Mouse (Mus musculus) forelimb bud, embryonic 11.5 days (tissue): Measurements from ENCODE around the gene Map2k4.
A peak's percentile ranks its signal among the peaks of the same experiment; 100 is the strongest.

ENCODE experiments used
- DNase-seq: peaks from one replicate; pipeline ENCODE4 v3.0.0-alpha.2; 2012; ENCODE audit warnings: low read depth, low spot score

The Map2k4 gene

DNA sequence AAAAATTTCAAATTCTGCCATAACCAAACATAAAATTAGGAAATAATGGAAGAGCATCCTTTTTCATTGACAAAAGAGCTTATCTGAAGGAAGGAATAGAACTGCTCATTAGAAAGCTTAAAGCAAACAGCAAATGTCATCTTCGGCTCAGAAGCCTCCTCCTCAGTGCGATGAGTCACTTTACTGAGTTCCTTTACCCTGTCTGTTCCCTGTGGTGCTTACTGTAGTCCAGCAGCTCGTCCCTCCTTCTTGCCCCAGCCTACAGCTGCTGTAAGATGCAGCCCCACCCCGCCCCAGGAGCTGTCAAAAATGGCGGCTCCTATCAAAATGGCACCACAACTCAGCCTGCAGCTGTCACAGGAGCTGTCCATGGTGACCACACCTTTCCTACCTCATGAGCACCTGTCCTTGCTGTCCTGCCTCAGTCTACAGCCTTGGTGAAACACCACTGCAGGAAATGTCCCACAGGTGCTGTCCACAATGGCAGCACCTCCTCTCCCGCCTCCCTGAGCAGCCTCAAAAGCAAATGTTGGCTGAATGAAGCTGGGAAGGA is 75.3 kb downstream of the Map2k4 start:
- no peak for DNase-seq

DNA sequence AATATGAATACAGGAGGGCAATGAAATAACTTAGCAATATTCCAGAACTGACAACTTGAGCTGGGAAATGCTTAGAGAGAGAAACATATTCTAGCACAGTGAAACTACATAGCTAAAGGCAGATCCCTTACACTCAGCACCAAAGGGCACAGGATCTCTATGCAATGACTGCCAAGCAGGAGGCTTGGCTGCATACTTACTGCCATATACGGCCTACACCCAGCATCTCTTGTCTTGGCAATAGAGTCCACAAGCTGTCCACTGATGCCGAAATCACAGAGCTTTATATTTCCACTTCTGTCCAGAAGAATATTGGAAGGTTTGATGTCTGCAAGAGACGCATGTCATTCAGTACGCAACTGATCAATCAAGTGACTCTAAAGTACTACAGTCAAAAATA is 81.3 kb downstream of the Map2k4 start:
- no peak for DNase-seq

DNA sequence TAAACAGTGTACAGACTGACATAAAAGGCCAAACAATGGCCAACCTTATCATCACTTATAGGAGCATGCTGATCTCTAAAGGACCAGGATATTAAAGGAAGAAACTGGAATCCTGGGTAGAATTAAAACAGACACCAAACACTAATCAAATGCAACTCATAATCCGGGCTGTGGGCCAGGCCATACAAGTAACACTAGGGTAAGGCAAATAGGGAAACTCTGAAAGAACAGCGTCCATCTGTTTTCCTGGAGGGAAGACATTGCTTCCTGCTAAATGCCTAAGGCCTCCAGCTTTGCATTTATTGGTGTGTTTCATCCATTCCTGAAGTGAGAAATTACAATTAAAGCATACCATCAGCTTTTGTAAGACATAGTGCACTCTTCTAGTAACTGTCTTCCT is 81.9 kb downstream of the Map2k4 start:
- no peak for DNase-seq

DNA sequence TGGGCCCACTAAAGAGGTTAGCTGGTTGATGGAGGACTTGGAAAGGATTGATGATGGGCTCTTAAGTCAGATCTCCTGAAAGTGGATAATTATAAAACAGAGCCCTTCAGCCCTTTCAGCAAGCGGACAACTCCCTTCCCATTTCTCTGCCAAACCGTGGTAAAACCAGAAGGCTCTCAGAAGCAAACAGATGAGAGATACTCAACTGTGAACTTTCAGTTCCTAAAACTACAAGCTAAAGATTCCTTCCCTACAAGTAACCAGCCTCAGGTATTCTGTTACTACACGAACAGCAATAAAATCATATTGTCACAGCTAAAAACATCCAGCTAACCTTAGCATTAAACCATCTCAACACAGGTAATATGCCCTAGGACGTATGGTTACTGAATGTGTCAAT is 83.2 kb downstream of the Map2k4 start:
- DNase-seq, result no peak

DNA sequence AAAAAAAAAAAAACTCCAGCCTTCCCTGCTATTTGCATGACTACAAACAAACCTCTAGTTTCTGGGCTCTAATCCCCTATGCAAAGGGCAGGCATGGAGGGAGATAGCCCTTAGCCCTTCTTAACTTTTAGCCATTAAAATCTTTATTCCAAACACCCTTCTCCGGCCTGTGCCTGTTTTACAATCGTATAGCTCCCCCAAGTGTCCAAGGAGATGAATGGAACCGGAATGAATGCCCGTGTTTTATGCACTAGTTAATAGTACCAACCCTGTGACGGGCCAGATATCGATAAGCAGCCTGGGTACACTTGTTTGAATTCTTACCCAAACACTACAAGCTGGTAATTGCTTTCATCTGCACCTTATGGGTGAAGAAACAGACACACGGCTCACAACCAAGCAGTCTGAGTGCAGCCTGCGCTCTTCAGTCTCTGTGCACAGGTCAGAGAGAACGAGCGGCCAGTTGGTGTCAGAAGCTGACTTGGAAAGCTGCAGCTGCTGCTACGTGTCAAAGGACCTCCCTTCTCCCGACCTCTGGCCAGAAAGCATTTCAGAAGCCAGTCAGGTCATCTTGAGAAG is 109.2 kb downstream of the Map2k4 start:
- peak; percentile 54 for DNase-seq

DNA sequence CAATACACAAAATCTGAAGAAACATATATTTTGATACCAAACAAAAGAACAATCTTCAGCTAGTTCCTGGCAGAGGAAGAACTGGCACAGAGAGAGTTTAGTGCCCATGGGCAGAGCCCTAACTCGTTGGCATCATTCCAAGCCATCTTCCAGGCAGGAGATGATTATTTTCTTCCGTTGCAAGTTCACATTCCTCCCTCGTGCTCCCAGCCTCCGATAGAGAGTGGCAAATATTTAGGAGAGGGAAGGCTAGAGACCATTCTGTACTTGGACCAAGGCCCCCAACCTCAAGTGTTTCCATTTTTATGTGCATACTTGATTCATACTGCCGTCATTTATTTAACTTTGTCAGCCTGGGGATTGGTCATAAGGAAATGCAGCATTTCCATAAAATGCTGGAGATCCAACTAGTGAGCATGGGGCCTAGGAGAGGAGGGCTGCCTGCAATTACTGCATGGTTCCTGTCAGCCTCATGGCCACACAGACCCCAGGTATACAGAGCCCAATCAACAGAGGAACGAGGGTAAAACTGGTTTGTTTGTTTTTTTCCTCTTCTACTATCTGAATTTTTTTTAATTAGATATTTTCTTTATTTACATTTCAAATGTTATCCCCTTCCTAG is 120.6 kb downstream of the Map2k4 start:
- no peak for DNase-seq

DNA sequence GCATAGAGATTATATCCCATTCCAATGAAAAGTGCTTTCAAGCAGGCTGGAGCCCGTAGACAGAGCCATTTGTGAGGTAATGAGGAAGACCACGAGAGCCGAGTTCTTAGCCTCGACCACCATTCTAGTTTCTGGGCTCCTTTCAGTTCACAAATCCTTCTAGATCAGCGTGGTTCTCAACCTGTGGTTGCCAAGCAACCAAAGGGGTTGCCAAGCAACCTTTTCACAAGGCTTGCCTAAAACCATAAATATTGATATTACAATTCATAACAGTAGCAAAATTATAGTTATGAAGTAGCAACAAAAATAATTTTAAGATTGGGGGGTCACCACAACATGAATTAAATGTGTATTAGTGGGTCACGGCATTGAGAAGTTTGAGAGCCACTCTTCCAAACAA is 123.2 kb downstream of the Map2k4 start:
- DNase-seq, result no peak

DNA sequence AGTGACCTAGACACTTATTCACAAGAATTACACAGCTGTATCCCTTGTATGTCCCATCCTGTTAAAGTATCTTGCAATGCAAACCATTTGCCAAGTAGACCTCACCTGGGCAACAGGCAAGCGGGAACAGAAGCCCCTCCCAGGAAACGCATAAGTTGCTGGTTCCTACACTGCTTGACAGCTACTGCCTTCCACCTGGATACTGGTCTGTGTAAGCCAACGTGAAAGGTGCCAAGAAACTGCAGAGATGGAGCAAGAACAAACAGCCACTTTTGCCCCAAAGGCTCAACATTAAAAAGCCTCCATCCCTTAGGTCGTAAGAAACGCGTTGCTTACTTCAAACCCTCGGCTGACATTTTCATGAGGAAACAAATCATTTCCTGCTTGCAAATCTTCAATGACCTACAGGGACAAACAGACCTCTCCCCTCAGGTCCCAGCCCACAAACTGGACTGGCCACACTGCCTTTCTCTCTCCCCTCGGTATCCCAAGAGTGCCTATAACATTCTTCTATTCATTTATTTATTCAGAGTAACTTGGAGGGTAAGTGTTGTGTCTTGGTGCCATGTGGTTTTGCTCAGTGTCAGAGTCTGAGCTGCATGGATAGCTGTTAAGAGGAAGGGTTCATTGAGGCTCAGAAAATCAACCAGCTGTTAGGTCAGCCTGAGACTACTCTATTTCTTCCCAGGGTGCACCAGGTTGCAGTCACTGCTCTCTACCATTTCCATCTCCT is 126.1 kb downstream of the Map2k4 start:
- DNase-seq, result no peak

DNA sequence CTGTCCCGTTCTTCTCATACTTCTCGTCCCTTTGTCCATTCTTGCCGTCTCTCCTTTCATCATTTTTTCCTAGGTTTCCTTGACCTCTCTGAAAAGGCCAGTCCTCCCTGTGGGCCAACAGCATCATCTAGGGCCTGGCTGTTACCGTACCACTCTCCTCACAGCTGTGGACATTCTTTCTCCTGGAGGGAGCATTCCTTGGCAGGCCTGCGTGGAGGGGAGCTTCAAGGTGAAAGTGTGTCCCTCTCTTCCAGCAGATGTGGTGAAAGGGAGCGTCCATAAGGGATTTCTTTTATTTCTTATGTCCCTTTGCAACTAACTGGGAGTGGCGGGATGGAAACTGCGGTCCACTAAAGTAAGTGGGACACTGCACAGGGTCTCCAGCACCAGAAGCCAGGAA is 134.2 kb downstream of the Map2k4 start:
- DNase-seq, result no peak

DNA sequence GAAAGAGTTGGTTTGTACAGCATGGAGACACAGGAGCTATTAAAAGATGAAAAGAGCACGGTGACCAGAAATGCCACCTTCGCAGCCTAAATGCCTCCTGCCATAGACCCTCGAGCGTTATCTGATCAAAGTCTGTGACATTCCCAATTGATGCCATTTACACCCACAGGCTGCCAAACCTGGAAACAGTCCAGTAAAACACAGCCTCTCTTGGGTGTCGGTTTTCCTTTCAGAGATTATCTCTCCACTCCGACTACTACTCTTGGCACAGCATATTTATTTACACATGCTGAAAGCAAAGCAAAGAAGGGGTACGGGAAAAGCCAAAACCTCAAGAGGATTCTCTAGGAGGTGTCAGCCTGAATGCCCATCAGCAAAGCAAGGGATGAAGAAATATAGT is 136.7 kb downstream of the Map2k4 start:
- DNase-seq, result no peak

DNA sequence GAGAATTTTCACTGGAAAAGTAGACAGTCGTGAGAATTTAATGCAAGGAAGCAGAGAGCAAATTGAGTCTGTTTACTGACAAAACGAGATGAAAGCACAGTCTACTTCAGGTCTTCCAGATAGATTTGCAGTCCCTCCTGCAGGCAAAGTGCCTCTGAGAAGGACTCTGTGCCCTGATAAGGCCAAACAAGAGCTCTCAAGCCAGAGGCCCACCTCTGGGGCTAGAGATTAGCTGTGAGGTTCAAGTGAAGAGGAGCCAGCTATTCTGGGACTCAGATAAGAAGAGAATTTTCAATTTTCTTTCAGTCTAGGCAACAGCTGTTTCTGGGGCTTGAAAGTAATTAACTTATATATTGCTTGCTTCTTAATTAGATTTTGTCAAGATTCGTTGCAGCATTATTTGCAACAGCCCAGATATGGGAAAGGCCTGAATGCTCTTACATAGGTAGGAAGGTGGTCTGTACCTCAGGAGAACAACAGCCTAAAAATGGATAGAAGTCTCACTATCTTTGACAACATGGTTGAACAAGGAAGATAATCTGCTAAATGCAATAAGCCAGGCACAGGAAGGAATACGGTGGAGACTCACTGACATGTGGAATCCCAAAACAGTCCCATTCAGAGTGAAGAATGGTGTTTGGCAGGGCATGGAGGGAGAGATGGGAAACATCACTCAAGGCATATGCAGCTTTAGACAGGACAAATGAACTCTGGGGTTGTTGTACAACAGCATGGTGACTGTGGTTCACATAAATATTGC is 138.0 kb downstream of the Map2k4 start:
- no peak for DNase-seq

DNA sequence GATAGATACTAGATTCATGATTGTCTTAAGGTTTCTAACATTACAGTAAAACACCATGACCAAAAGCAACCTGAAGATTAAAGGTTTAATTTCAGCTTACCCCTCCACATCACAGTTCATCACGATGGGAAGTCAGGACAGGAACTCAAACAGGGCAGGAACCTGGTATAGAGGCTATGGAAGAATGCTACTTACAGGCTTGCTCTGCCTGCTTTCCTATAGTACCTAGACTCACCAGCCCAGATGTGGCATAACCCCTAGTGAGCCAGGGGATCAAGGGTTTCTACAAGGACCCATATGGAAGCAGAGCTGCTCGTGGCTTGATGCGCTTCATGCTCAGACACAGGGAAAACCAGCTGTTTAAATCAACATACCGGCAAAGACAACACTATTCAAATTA is 138.6 kb downstream of the Map2k4 start:
- DNase-seq, result no peak

DNA sequence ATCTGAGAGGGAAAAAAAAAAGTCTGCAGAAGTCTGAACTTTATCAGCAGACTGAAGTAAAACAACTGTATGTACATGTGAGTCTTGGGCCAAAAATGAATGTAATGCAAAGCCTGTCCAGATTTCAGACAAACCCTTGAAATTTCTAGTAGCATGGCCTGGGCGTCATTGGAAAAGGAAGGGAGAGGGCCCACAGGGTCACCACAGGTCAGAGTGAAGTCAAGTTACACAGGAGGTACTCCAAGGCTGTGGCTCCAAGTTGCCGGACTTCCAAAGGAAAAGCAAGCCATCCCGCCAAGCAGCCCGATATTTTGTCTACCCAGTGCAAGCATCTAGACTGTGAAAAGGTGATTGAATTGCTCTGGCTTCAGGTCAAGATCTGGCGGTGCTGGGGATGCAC is 141.8 kb downstream of the Map2k4 start:
- DNase-seq, result no peak

DNA sequence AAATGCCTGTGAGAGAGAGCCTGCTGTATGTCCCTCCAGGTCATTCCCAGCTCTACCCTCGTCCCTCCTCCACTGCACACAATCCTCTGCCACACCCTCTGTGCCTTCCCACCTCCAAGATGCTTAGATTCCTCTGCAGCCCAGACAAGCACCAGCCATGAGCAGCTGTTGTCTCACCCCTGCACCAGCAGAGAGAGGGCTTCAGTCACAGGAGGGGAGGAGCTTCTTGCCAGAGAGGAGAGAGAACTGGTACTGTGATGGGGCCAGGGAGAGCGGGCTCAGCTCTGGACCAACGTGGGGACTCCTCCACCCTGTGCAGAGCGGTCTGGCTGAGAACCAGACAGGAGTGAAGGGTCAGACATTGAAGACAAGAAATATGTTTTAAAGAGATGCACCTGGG is 143.6 kb downstream of the Map2k4 start:
- DNase-seq, result no peak

DNA sequence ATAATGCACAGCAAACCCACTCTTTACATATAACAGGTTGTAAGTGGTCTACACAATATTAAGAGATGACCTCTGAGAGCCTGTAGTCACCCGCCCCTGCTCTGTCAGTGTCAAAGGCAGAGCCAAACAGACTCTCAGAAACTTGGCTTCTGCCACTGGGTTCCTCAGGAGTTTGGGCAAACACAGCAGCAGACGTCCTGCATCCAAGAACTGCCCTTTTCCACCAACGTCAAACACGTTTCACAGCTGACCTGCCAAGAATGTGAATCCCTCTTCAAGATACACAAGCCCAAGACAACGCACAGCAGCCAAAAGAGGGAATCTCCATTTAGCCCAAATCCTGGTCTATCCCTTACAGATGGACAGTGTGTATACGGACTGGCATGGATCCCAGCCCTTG is 147.8 kb downstream of the Map2k4 start:
- DNase-seq, result no peak
